Mouse (Mus musculus) cerebellum, adult 2 months (tissue): Measurements from ENCODE around the gene Ercc6. TPM values are rescaled to one million over a fixed set of nuclear protein-coding genes. Genes with fewer than 3 reads are reported as not detected.
A peak's percentile ranks its signal among the peaks of the same experiment; 100 is the strongest.

Experiments used
- DNase-seq, 2 experiments: peaks; one replicate each; pipeline ENCODE4 v3.0.0; 2021
- H3K27ac ChIP-seq: fragments of 200-500 bp; 2 replicates; pipeline ENCODE4 v1.5.1; 2012; ENCODE audit warnings: low read length, control low read depth, inconsistent platforms; ENCODE audit not compliant: insufficient read depth
- H3K27me3 ChIP-seq: fragments of 200-500 bp; 2 replicates; pipeline ENCODE4 v1.6.1; 2012; ENCODE audit warnings: inconsistent platforms, mild to moderate bottlenecking, low read length, moderate library complexity; ENCODE audit not compliant: control insufficient read depth, insufficient read depth
- H3K4me1 ChIP-seq: fragments of 200-500 bp; 2 replicates; pipeline ENCODE4 v1.6.1; 2011; ENCODE audit warnings: low read length; ENCODE audit not compliant: control insufficient read depth, insufficient read depth
- H3K4me3 ChIP-seq: fragments of 200-500 bp; replicated peaks from 2 replicates; pipeline ENCODE3; 2011; ENCODE audit warnings: mild to moderate bottlenecking, low read depth, low read length, control low read depth; ENCODE audit not compliant: insufficient read depth
- CTCF ChIP-seq: fragments of 200-500 bp; IDR thresholded peaks from 2 replicates; pipeline ENCODE4 v1.5.1; 2011; ENCODE audit warnings: low read depth, mild to moderate bottlenecking, control low read depth, low read length, moderate library complexity, borderline replicate concordance; ENCODE audit not compliant: insufficient read depth
- POLR2A ChIP-seq: fragments of 200-500 bp; IDR thresholded peaks from 2 replicates; pipeline ENCODE4 v1.6.1; 2011; ENCODE audit warnings: low read length, control low read depth, borderline replicate concordance; ENCODE audit not compliant: insufficient read depth
- WGBS: fragments of 180-500 bp; shearing (Covaris S2); methylation state at CpG from one replicate; pipeline ENCODE4 v1.1.7; 2018; 5-methylcytosine and 5-hydroxymethylcytosine counted together
- polyA plus RNA-seq: library from polyadenylated mRNA; depleted of rRNA; stranded (reverse); fragments of >200 nt; gene quantifications from 2 replicates; pipeline ENCODE4 v1.2.3, GENCODE M21; 2012

The Ercc6 gene
- polyA plus RNA-seq, 1 experiment, result 8.8 TPM

DNA sequence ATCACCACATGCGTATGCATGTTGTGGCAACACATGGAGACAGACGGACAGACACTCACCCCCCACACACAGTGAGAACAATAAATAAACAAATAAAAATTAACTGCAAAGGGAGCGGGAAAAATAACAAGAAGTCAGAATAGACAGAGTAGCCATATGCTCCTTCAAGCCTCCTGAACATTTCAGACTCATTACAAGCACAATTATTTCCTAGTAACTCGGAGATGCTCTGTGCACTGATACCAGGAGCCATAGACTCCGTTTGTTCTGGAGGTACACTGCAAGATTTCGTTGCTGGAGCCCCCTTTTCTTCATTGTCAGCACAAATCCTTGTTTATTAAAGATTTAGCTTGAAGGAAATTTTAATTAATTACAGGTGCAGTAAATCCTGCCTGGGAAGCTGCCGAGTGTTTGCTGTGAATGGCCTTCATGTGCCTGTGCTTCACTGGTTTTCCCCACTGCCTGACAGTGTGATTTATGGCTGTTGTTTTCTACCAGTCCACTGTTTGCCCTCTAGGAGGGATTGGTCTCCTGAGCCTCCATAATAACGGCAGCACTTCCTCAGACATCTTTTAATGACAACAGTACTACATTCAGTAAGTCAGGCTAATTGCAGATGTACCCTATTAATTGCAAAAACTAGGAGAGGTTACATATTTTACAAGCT is 41.7 kb downstream of the Ercc6 start:
- no peak overlapping the region for H3K27ac ChIP-seq
- DNase-seq, result no peak
- 92% methylated on average over 8 of the region's 8 CpGs for WGBS
- H3K27me3 ChIP-seq, result no peaks in the 10 kb centered on the region
- TF ChIP-seq CTCF (no peak), POLR2A (no peak)
- H3K4me1 ChIP-seq, result no peaks in the 10 kb centered on the region
- H3K4me3 ChIP-seq, result no peak overlapping the region

DNA sequence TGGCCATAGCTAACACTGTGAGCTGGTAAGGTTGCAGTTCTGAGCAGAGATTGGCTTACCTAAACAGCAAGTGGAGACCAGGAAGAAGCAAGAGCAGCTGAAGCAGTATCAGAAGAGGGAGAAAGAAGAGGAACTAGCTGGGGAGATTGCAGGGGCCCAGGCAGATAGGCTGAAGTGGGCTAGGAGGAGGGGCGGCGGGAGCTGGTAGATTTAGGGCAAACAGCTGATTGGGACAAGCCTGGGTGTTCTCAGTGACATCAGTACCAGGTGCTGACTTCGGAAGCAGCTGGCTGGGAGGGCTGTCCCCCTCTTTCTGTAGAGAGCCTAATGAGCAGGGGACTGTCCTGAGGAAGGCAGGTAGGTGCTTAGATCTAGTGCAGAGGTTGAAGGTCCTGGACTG is 48.1 kb downstream of the Ercc6 start:
- no peak overlapping the region for H3K4me3 ChIP-seq
- DNase-seq, result no peak
- no peak for TF ChIP-seq POLR2A
- TF ChIP-seq CTCF, result no peak
- H3K27ac ChIP-seq, result no peak overlapping the region
- H3K27me3 ChIP-seq, result no peaks in the 10 kb centered on the region
- WGBS, result 97% methylated on average over 3 of the region's 3 CpGs
- no peaks in the 10 kb centered on the region for H3K4me1 ChIP-seq

DNA sequence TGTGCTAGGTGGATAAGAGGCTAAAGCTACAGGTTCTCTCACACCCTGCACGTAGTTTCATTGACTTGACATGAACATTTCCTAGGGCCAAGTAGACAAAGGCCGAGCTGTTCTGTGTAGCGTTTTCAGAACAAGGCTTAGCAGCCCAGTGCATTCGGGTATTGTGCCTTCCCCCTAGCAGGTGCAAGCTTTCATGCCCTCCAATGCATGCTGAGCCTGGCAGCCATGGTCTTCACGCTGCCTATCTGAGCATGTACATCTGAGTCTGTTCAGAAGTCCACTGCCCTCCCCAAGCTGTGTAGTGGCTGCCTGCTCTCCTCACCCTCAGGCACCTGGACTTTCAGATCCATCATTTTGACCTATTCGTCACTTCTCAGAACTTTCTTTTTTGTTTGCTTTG is 50.3 kb downstream of the Ercc6 start:
- H3K4me3 ChIP-seq, result no peak overlapping the region
- no peaks in the 10 kb centered on the region for H3K27me3 ChIP-seq
- no peaks in the 10 kb centered on the region for H3K4me1 ChIP-seq
- no peak for DNase-seq
- 46% methylated on average over 6 of the region's 6 CpGs for WGBS
- TF ChIP-seq CTCF (no peak), POLR2A (no peak)
- H3K27ac ChIP-seq, result no peak overlapping the region

DNA sequence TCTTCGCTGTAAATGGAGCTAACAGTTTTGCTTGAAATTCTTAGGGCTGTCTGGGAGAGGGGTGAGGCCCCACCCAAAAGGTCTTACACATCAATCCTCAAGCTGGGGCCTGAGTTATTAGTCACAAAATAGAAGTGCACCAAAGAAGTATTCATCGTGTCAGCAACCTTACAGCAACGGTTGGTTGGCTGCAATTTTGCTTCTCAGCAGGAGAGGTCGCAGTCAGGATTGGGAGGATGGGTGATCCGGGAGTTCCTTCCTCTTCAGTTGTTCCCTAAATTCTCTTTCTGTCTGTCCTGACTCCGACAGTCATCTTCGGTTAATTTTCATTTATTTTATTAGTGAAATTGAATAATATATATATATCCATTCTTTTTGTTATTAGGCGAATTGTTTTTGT is 59.2 kb downstream of the Ercc6 start:
- Histone ChIP-seq H3K4me3 (no peak overlapping the region), H3K4me1 (no peaks in the 10 kb centered on the region), H3K27me3 (no peaks in the 10 kb centered on the region), H3K27ac (no peak overlapping the region)
- TF ChIP-seq POLR2A (no peak), CTCF (peak; percentile 26; the same call in 1 of the 2 replicates)
- DNase-seq, result no peak
- WGBS, result 48% methylated on average over 8 of the region's 8 CpGs

DNA sequence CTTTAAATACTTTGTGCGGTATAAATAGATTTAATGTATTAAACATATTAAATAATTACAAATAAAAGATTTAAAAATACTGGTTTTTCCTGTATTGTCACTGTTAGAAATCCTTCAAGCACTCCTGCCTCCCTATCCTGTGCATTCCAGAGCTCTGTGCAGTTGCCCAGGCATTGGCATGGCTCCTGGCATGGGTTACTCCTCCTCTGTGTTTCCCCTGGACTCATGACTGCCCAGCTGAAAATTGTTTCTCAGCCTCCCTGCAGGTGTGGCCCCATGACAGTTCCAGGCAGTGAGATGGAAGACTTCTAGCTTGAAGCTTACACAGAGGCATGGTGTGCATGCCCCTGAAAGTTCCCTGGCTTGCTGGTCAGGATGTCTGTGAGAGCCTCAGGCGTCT is 65.1 kb downstream of the Ercc6 start:
- DNase-seq, result no peak
- Histone ChIP-seq H3K4me1 (no peaks in the 10 kb centered on the region), H3K27ac (no peak overlapping the region), H3K27me3 (no peaks in the 10 kb centered on the region), H3K4me3 (no peak overlapping the region)
- WGBS, result 93% methylated on average over 2 of the region's 2 CpGs
- TF ChIP-seq POLR2A (no peak), CTCF (no peak)

DNA sequence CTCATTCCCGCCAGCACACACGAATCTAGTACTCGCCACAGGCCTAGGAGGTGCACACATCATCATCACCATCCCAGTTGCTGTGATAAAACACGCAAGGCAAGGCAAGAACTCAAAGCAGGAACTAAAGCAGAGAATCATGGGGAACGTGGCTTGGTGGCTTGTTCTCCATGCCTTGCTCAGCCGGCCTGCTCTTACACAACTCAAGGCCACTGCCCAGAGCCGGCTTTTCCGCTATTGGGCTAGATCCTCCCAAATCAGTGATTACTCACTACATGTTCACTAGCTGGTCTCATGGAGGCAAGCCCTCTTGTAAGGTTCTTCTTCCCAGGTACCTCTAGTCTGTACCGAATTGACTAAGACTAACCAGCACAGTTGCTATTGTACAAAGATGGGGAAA is 70.4 kb downstream of the Ercc6 start:
- TF ChIP-seq POLR2A (no peak), CTCF (no peak)

DNA sequence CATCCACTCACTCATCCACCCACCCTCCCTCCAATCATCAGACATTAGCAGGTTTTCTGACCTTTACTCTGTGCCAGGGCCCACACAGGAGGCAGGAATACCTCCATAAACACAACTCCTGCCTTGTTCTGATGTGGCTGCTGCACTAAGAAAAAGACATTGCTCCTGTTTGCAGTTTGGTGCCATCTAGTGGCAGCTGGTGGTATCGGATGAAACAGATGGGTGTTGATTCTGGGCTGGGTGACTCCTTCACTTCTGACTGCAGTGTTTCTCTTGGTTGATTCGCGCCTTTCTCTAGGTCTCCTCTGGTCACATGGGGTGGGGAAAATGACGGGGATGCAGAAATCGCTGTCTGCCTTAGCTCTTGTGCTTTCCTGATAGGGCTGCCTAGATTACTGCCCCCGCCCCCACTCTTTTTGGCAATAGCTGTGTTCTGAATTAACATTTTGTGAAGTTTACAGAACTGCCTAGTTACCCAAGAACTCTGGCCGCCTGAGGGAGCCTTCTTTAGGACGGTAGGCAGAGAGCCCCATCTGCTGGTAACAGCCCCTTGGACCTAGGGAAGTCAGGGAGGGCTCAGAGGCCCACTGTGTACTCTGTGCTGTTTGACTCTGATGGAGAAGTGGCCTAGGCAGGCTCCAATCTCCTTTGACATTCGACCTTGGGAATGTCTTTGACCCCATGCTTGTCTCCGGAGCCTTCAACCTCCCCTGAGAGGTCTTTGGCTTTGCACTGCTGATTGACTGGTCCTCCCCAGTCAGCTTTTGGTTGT is 73.9 kb downstream of the Ercc6 start:
- no peak overlapping the region for H3K4me3 ChIP-seq
- H3K4me1 ChIP-seq, result no peaks in the 10 kb centered on the region
- 12% methylated on average over 10 of the region's 10 CpGs for WGBS
- no peaks in the 10 kb centered on the region for H3K27me3 ChIP-seq
- no peak overlapping the region for H3K27ac ChIP-seq
- DNase-seq, result peak; percentile 44 to 69
- TF ChIP-seq POLR2A (no peak), CTCF (peak; percentile 76)

More for the DNA sequence above, 70.4 kb downstream of the Ercc6 start:
- Histone ChIP-seq H3K27ac (no peak overlapping the region), H3K4me1 (no peaks in the 10 kb centered on the region), H3K27me3 (no peaks in the 10 kb centered on the region), H3K4me3 (no peak overlapping the region)
- 93% methylated on average over 9 of the region's 9 CpGs for WGBS
- DNase-seq, result no peak

DNA sequence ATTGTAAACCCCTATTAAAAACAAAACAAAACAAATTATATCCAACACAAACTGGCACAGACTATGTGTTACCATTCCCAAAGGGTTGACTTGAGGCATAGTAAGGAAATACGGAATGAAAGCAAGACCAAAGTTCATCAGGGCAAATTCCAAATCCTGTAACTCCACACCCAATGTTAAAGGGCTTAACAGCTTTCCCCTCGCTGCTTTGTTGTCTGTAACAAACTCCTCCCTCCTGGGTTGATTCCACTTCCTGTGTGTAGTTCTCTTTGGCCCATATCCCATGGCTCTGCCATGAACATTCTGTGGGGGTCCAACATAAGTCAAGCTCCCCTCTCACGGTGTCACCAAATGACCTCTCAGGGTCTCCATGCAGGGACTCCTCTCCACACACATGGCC is 77.1 kb downstream of the Ercc6 start:
- WGBS, result 71% methylated on average over 3 of the region's 3 CpGs
- DNase-seq, result no peak

More for the DNA sequence above, 77.1 kb downstream of the Ercc6 start:
- no peak overlapping the region for H3K4me3 ChIP-seq
- H3K4me1 ChIP-seq, result no peaks in the 10 kb centered on the region
- no peak for TF ChIP-seq POLR2A
- no peak overlapping the region for H3K27ac ChIP-seq
- no peaks in the 10 kb centered on the region for H3K27me3 ChIP-seq
